Mouse (Mus musculus) retina, postnatal 7 days (tissue): Measurements from ENCODE around the gene Dnah7b.
"Not testable (repeated sequence)": the region's sequence is repeated elsewhere in the genome, so short reads cannot be mapped to it uniquely, and the experiment has no call there.

Source experiments
- DNase-seq: peaks from one replicate; pipeline ENCODE4 v3.0.0-alpha.2; 2012; ENCODE audit warnings: low read depth, low spot score

The Dnah7b gene

GRCm38 (mm10) chr1:46066015-46066414 is at the start of gene Dnah7b:
Gene Dnah7b, plus strand, starts transcription at chr1:46066315.
- DNase-seq: no peak

DNA sequence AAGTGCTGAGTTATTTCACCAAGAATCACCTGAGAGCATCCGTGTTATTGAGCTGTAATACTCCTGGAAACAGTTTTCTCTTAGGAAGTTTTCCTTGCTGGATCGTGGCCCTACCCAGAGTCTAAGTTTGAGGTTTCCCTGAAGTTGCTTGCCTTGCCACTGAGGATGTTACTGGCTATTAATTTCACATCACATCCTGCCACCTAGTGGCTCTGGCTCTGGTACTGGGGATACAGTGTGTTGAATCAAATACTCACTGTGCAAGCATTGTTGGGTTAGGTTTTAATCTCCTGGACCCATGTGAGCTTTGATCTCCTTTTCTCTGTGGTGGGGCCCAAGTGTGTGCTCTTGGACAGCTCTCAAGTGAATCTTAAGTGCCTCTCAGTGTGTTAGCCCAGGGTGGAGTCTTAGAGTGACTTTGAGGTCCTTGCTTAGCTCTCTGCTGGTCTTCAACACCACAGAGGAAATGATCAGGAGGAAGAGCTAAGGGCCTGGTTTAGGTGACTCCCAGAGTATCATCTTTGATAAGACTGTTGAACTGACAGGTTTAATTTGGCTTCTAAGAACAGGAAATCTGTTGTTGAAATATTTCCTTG is 47.6 kb upstream of the Dnah7b start:
- no peak for DNase-seq

GRCm38 (mm10) chr1:46022262-46022661 is 43.9 kb upstream of the Dnah7b start:
- peak; percentile 16 for DNase-seq

- DNase-seq: no peak
Measured at GRCm38 (mm10) chr1:46031993-46032555, 34.0 kb upstream of the Dnah7b start.

- no peak for DNase-seq
Measured at GRCm38 (mm10) chr1:46048188-46048587, 17.9 kb upstream of the Dnah7b start.

- peak; percentile 49 for DNase-seq
Measured at GRCm38 (mm10) chr1:46066484-46067251, 553 bp downstream of the Dnah7b start.

- not testable (repeated sequence) for DNase-seq
Measured at GRCm38 (mm10) chr1:46068787-46069186, 2.7 kb downstream of the Dnah7b start.

- DNase-seq: no peak
Measured at GRCm38 (mm10) chr1:46077891-46078290, 11.8 kb downstream of the Dnah7b start.

- no peak for DNase-seq
Measured at GRCm38 (mm10) chr1:46100484-46100883, 34.4 kb downstream of the Dnah7b start.

GRCm38 (mm10) chr1:46112606-46113005 is 46.5 kb downstream of the Dnah7b start:
- DNase-seq: not testable (repeated sequence)

DNA sequence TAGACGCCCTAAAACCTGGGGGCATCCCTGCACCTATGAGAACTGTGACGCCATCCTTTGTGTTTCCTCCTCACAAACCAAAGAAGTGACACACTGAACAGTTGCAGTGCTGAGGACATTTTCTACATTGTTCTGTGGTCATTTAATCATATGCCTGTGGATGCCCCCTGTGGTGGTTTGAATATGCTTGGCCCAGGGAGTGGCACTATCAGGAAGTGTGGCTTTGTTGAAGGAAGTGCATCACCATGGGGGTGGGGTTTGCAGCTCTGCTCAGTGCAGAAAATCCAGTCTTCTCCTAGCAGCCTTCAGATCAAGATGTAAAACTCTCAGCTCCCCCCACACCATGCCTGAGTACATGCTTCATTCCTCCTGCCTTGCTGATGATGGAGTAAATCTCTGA is 51.1 kb downstream of the Dnah7b start:
- not testable (repeated sequence) for DNase-seq

GRCm38 (mm10) chr1:46128058-46128457 is 61.9 kb downstream of the Dnah7b start:
- no peak for DNase-seq

GRCm38 (mm10) chr1:46196835-46197234 is 130.7 kb downstream of the Dnah7b start:
- not testable (repeated sequence) for DNase-seq

- not testable (repeated sequence) for DNase-seq
Measured at GRCm38 (mm10) chr1:46201169-46201568, 135.1 kb downstream of the Dnah7b start.

GRCm38 (mm10) chr1:46210014-46210588 is 144.0 kb downstream of the Dnah7b start:
- DNase-seq: not testable (repeated sequence)

GRCm38 (mm10) chr1:46222704-46223103 is 156.6 kb downstream of the Dnah7b start:
- DNase-seq: not testable (repeated sequence)

- DNase-seq: not testable (repeated sequence)
Measured at GRCm38 (mm10) chr1:46226136-46226535, 160.0 kb downstream of the Dnah7b start.

- DNase-seq: not testable (repeated sequence)
Measured at GRCm38 (mm10) chr1:46268841-46269240, 202.7 kb downstream of the Dnah7b start.

GRCm38 (mm10) chr1:46271927-46272326 is 205.8 kb downstream of the Dnah7b start:
- DNase-seq: no peak

DNA sequence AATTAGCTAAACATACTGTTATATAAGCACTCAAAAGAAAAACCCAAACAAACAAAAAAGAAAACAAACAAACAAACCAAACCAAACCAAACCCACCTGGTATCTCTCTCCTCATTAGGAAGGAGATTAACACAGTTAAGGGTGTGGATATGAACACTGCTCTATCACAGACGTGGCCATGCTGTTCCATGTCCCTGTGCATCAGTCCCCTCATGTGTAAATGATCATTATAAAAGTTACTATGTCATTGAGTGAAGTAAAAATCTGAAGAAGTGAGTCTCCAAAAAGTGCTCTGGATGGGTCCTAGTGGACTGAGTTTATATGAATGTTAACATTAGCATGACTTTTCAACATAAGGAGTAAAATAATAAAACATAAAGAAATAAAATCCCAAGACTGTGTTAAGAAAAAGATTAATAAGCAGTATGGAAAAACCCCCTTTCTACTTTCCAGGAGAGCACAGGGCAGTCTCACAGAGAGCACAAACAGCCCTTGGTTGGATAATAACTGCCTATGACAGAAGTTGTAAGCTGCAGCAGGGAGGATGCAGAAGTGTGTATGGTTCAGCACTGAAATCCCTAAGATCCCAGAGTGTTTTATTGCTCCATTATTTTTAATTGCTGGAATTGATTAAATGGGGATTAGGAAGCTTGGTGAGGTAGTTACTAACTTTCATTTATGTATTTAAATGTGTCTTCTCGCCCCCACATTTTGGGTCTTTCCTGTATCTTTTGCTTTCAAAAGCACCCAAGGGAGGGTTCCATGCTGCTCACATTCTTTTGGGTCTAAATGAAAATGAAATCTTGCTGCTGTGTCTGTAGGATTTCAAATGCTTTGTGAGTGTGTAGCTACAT is 212.2 kb downstream of the Dnah7b start:
- not testable (repeated sequence) for DNase-seq

DNA sequence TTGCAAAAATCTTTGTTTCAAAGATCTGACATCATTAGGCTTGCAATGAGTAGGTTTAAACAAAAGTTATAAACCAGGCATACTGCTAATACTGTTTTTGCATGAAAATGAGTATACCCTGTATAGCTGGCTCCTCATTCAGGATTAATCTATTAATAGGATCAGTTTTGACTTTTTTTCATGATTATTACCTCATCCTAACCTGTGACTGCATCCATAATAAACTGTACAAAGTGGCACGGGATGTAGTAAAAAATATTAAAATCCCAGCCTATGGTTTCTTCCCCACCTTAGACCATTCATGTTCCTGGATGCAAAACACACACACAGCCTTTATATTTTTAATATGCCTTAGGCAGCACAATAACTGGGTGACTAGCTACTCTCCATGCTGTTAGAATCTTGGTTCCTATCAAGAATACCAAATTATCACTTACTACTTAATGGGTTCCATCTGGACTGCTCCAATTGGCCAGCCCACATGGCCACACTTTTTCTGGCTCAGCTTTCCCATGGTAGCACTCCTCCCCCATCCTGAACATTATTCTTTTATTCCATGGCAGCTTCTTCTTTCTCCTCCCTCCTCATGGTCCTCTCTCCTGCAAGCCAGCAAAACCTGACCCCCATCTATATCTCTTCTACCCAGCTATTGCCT is 212.9 kb downstream of the Dnah7b start:
- DNase-seq: not testable (repeated sequence)
